Mouse (Mus musculus) forebrain, postnatal 0 days (tissue): ENCODE data around the gene Gpbar1. TPM values are rescaled to one million over a fixed set of nuclear protein-coding genes. Genes with fewer than 3 reads are reported as not detected.
A peak's percentile ranks its signal among the peaks of the same experiment; 100 is the strongest.

Experiments used
- ATAC-seq: fragments of 200-750 bp; cut with Nextera tagmentation; 2 replicates; pipeline ENCODE4 v1.8.0; 2017; ENCODE audit warnings: mild to moderate bottlenecking, moderate library complexity
- DNase-seq: peaks from one replicate; pipeline ENCODE4 v3.0.0-alpha.2; 2015
- H3K27ac ChIP-seq: fragments of 300-500 bp; sonication (generic); 2 replicates; pipeline ENCODE4 v1.5.1; 2014; ENCODE audit warnings: low read depth, mild to moderate bottlenecking, antibody characterized with exemption, low read length, moderate library complexity, mixed read lengths
- H3K27me3 ChIP-seq: fragments of 300-500 bp; sonication (generic); 2 replicates; pipeline ENCODE4 v1.6.1; 2014; ENCODE audit warnings: mild to moderate bottlenecking, low read length, mixed read lengths; ENCODE audit not compliant: insufficient read depth
- H3K36me3 ChIP-seq: fragments of 300-500 bp; sonication (generic); 2 replicates; pipeline ENCODE4 v1.6.1; 2014; ENCODE audit warnings: mild to moderate bottlenecking, moderate library complexity; ENCODE audit not compliant: insufficient read depth
- H3K4me1 ChIP-seq: fragments of 300-500 bp; sonication (generic); 2 replicates; pipeline ENCODE4 v1.6.1; 2014; ENCODE audit warnings: antibody characterized with exemption; ENCODE audit not compliant: insufficient read depth
- H3K4me2 ChIP-seq: fragments of 300-500 bp; sonication (generic); 2 replicates; pipeline ENCODE4 v1.6.1; 2014; ENCODE audit warnings: low read depth, mild to moderate bottlenecking, moderate library complexity
- H3K4me3 ChIP-seq: fragments of 300-500 bp; sonication (generic); 2 replicates; pipeline ENCODE4 v1.5.1; 2014; ENCODE audit warnings: low read depth, low read length, mixed read lengths
- H3K9ac ChIP-seq: fragments of 300-500 bp; sonication (generic); 2 replicates; pipeline ENCODE4 v1.6.1; 2014; ENCODE audit warnings: mild to moderate bottlenecking
- H3K9me3 ChIP-seq: fragments of 300-500 bp; sonication (generic); 2 replicates; pipeline ENCODE4 v1.6.1; 2016; ENCODE audit warnings: low read length
- CTCF ChIP-seq: sonication (generic); IDR thresholded peaks from 2 replicates; pipeline ENCODE4 v1.5.1; 2016; ENCODE audit warnings: antibody characterized with exemption, control low read depth, low read depth
- WGBS: fragments of 180-500 bp; shearing (Covaris S2); extraction: QIAGEN DNeasy Blood & Tissue Kit; methylation state at CpG from one replicate; pipeline ENCODE4 v1.1.7; 2014; 5-methylcytosine and 5-hydroxymethylcytosine counted together
- polyA plus RNA-seq: library from polyadenylated mRNA; unstranded; fragments of >200 nt; fragmentation: Nextera tagmentation; extraction: Ambion mirVana; gene quantifications from 2 replicates; pipeline ENCODE4 v1.2.1, GENCODE M21; 2015
- total RNA-seq: library from RNA; depleted of rRNA; stranded (reverse); fragments of >200 nt; gene quantifications from 2 replicates; pipeline ENCODE4 v1.2.3, GENCODE M21; 2014

Gpbar1 gene
- total and polyA plus RNA-seq, 2 experiments from 2014 or later, result not detected

DNA sequence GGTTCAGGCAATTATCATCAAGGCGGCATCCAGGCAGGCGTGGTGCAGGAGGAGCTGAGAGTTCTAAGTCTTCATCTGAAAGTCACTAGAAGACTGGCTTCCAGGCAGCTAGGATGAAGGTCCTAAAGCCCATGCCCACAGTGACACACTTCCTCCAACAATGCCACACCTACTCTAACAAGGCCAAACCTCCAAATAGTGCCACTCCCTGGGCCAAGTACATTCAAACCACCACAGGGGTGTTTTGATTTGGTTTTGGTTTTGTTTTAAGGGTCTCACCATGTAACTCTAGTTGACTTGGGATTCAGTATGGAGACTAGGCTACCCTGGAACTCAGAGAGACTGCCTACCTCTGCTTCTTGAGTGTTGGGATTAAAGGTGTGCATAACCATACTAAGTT is 27.2 kb downstream of the Gpbar1 start, which contains the start of gene Tmbim1:
Gene Tmbim1 (minus strand): TSS at position 101 of the 400 bp plus-strand sequence.
- H3K36me3 ChIP-seq, result no peaks in the 10 kb centered on the region
- H3K9me3 ChIP-seq, result no peaks in the 10 kb centered on the region
- peaks cover 4% of the 10 kb centered on the region; the same call in 1 of the 2 replicates for H3K4me1 ChIP-seq
- no peak within 1 kb of the TSS for H3K9ac ChIP-seq
- TF ChIP-seq CTCF, result no peak
- DNase-seq (no peak), ATAC-seq (no peak)
- H3K4me3 ChIP-seq, result no peak within 1 kb of the TSS
- H3K27ac ChIP-seq, result no peak within 1 kb of the TSS
- peaks cover 5% of the 10 kb centered on the region; the same call in 1 of the 2 replicates for H3K27me3 ChIP-seq
- H3K4me2 ChIP-seq, result no peak within 1 kb of the TSS
- WGBS, result 91% methylated on average over 2 of the region's 2 CpGs

DNA sequence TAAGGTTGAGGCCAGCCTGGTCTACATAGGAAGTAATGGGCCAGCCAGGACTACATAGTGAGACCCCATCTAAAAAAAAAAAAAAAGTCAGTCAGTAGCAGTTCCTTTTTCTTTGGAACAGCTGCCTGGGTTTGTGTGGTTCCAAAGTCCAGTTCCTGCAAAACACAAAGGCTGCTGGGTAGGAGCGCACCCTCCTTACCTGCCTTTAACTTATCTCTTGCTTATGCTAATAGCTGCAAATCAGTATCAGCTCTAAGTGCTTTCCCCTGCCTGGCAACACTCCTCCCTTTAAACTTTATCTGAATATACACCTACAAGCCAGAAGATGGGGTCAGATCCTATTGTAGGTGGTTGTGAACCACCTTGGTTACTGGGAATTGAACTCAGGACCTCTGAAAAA is 28.8 kb downstream of the Gpbar1 start:
- no peak overlapping the region for H3K4me2 ChIP-seq
- H3K9me3 ChIP-seq, result no peaks in the 10 kb centered on the region
- H3K36me3 ChIP-seq, result no peaks in the 10 kb centered on the region
- ATAC-seq (no peak), DNase-seq (no peak)
- 93% methylated on average over 1 of the region's 1 CpGs for WGBS
- no peak for TF ChIP-seq CTCF
- no peak overlapping the region for H3K4me3 ChIP-seq
- H3K9ac ChIP-seq, result no peak overlapping the region
- no peak overlapping the region for H3K27ac ChIP-seq
- H3K4me1 ChIP-seq, result peaks cover 4% of the 10 kb centered on the region; the same call in 1 of the 2 replicates
- H3K27me3 ChIP-seq, result peaks cover 5% of the 10 kb centered on the region; the same call in 1 of the 2 replicates

DNA sequence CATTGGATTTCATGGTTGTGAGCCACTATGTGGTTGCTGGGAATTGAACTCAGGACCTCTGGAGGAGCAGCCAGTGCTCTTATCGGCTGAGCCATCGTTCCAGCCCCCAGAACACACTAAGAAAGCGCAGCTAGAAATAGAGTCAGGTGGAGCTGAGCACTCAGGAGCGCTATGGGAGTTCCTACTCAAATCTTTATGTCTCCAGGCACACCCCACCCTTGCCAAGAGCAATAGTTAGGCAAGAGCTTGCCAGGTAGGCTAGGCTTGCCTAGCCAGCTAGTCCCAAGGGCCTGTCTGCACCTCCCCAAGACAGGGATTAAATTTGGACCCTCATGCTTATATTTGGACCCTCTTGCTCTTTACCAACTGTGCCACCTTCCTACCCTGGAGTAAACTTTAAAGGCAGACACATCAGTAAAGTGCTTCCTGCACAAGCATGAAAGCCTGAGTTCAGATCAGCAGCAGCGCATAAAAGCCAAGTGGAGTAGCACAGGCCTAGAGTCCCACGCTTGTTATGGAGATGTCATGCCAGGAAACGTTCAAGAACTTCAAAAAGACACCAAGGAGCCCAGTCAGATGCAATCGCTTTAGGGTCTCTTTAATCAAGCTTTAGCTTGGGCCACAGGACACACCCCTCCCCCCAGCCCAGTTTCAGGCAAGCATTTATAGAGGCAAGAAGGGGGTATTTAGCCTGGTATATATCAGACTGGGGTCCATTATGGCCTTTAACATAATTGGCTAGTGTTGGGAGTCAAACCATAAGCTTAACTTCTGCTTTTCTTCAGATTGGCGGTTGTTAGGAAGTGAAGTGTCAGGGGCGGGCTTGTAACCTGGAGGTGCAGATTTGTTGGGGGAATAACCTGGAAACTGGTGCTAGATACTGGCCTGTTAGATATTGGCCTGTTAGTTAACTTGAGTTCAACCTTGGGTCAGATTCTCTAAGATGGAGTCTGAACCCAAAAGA is 29.9 kb downstream of the Gpbar1 start:
- no peak overlapping the region for H3K4me3 ChIP-seq
- no peak overlapping the region for H3K9ac ChIP-seq
- H3K4me2 ChIP-seq, result no peak overlapping the region
- DNase-seq, result no peak
- H3K4me1 ChIP-seq, result peaks cover 4% of the 10 kb centered on the region; the same call in 1 of the 2 replicates
- no peak for TF ChIP-seq CTCF
- ATAC-seq, result no peak
- 82% methylated on average over 10 of the region's 10 CpGs for WGBS
- no peak overlapping the region for H3K27ac ChIP-seq
- H3K27me3 ChIP-seq, result no peaks in the 10 kb centered on the region
- H3K9me3 ChIP-seq, result no peaks in the 10 kb centered on the region
- H3K36me3 ChIP-seq, result no peaks in the 10 kb centered on the region

DNA sequence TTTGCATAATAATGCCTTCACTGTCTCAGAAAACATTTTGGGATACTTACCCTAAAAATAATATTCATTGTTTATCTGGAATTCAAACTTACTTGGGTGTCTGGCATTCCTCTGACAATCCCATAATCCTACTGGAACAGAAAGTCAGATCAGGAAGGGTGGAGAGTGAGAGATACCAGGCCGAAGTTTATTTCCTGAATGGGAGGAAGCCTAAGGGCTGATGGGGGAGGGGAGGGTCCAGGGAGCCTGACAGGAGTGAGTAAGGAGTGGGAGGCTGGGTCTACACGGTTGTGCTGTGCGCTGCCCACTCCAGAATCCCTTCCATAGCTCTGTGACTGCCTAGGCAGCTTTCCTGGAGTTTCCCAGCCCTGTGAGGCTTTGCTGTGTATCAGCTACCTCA is 31.4 kb downstream of the Gpbar1 start:
- Histone ChIP-seq H3K9ac (no peak overlapping the region), H3K4me1 (no peaks in the 10 kb centered on the region), H3K9me3 (no peaks in the 10 kb centered on the region), H3K36me3 (no peaks in the 10 kb centered on the region), H3K4me3 (no peak overlapping the region), H3K27ac (no peak overlapping the region), H3K4me2 (no peak overlapping the region), H3K27me3 (no peaks in the 10 kb centered on the region)
- DNase-seq, result no peak
- TF ChIP-seq CTCF, result no peak
- ATAC-seq, result no peak
- WGBS, result 66% methylated on average over 3 of the region's 3 CpGs

DNA sequence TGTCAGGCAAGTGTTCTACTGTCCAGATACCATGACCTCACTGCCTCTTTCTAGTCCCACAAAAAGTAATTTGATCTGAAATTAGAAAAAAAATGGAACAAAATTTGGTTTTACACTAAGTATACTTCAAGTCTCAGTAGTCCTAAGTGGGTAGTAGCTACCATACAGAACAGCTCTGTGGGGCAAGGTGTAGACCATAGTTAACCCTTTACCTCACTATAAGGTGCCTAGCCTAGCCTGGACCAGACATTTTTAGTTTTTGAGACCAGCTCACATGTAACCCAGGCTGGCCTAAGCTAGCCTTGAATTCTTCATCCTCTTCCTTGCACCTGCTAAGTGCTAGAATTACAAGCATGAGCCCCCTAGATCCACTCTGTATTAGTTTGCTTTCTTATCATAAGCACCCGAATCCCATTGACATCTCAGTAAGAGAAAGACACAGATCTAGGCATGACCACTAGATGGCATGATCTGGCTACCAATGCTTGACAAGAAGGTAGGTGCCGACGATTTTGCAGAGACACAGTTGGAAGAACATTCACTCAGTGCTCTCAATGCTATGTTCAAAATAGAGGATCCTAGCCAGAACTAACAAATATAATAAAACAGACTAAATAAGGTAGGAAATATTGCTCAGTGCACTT is 34.8 kb downstream of the Gpbar1 start:
- WGBS, result 2% methylated on average over 3 of the region's 3 CpGs
- no peak overlapping the region for H3K4me3 ChIP-seq
- H3K9me3 ChIP-seq, result no peaks in the 10 kb centered on the region
- no peaks in the 10 kb centered on the region for H3K36me3 ChIP-seq
- H3K27ac ChIP-seq, result no peak overlapping the region
- H3K27me3 ChIP-seq, result no peaks in the 10 kb centered on the region
- ATAC-seq (peak; percentile 83), DNase-seq (peak; percentile 89)
- no peak overlapping the region for H3K9ac ChIP-seq
- peak; percentile 96 for TF ChIP-seq CTCF
- H3K4me1 ChIP-seq, result no peaks in the 10 kb centered on the region
- H3K4me2 ChIP-seq, result no peak overlapping the region

DNA sequence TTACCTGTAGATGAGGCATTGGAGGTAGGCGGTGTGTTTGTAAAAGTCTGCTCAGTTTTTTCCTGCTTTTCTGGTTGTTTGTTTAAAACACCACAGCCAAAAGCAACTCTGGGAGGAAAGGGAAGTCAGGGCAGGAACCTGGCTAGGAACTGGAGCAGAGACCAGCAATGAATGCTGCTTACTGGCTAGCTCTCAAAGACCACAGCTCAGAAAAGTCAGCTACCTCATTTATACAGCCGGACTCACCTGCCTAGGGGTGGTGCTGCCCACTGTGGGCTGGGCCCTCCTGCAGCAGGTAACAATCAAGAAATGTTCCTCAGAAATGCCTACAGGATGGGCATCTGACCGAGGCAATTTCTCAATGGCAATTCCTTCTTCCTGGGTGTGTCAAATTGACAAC is 36.4 kb downstream of the Gpbar1 start:
- no peak for DNase-seq
- Histone ChIP-seq H3K36me3 (no peaks in the 10 kb centered on the region), H3K9me3 (no peaks in the 10 kb centered on the region), H3K4me1 (no peaks in the 10 kb centered on the region), H3K4me2 (no peak overlapping the region), H3K4me3 (no peak overlapping the region), H3K27ac (no peak overlapping the region), H3K27me3 (no peaks in the 10 kb centered on the region), H3K9ac (no peak overlapping the region)
- no peak for TF ChIP-seq CTCF
- 89% methylated on average over 3 of the region's 3 CpGs for WGBS
- no peak for ATAC-seq
